Mouse (Mus musculus) embryonic fibroblast, embryonic 13.5 days (primary cell): ENCODE measurements around the gene Nme4.

Source experiments
- CTCF ChIP-seq: IDR thresholded peaks from 2 replicates; pipeline ENCODE4 v1.5.1; 2011; ENCODE audit warnings: mild to moderate bottlenecking, control low read depth, low read length, moderate library complexity, borderline replicate concordance; ENCODE audit not compliant: insufficient read depth
- POLR2A ChIP-seq: IDR thresholded peaks from 2 replicates; pipeline ENCODE4 v1.6.1; 2011; ENCODE audit warnings: low read depth, mild to moderate bottlenecking, control low read depth, low read length, moderate library complexity

- TF ChIP-seq CTCF (no peak), POLR2A (no peak)
These were observed 48.0 kb upstream of the Nme4 start for GRCm38 (mm10) chr17:26143386-26143785.
